Mouse (Mus musculus) liver, embryonic 14.5 days (tissue): ENCODE measurements around the gene Nek10. TPM values are rescaled to one million over a fixed set of nuclear protein-coding genes. Genes with fewer than 3 reads are reported as not detected.
"Not testable (repeated sequence)": the region's sequence is repeated elsewhere in the genome, so short reads cannot be mapped to it uniquely, and the experiment has no call there.

Source experiments
- ATAC-seq: fragments of 200-750 bp; cut with Nextera tagmentation; 2 replicates; pipeline ENCODE4 v1.8.0; 2017; ENCODE audit warnings: moderate number of reproducible peaks, mild to moderate bottlenecking, moderate library complexity; ENCODE audit not compliant: insufficient read depth
- DNase-seq, 3 experiments: peaks; one replicate each; pipeline ENCODE4 v3.0.0-alpha.2; 2012 to 2013; ENCODE audit warnings: low read depth in 3 of 3, low spot score in 3 of 3
- H3K27ac ChIP-seq: fragments of 300-500 bp; sonication (generic); 2 replicates; pipeline ENCODE4 v1.5.1; 2014; ENCODE audit warnings: moderate library complexity, mild to moderate bottlenecking, control low read depth, inconsistent platforms
- H3K27me3 ChIP-seq: fragments of 300-500 bp; sonication (generic); 2 replicates; pipeline ENCODE4 v1.6.1; 2014; ENCODE audit warnings: mild to moderate bottlenecking, low read length, moderate library complexity; ENCODE audit not compliant: control insufficient read depth, insufficient read depth
- H3K36me3 ChIP-seq: fragments of 300-500 bp; sonication (generic); replicated peaks from 2 replicates; pipeline ENCODE4 v1.6.1; 2014; ENCODE audit warnings: low read depth; ENCODE audit not compliant: control insufficient read depth, insufficient read depth
- H3K4me1 ChIP-seq, 2 experiments: fragments of 200-500 bp in 1 of 2; fragments of 300-500 bp in 1 of 2; sonication (generic) in 1 of 2; replicated peaks; 2 replicates each; pipeline ENCODE4 v1.6.1; 2012 to 2014; ENCODE audit warnings: antibody characterized with exemption in 1 of 2, inconsistent platforms in 1 of 2, low read length in 1 of 2; ENCODE audit not compliant: control insufficient read depth in 2 of 2, insufficient read depth in 2 of 2
- H3K4me2 ChIP-seq: fragments of 300-500 bp; sonication (generic); 2 replicates; pipeline ENCODE4 v1.6.1; 2014; ENCODE audit warnings: low read depth, mild to moderate bottlenecking, control low read depth, moderate library complexity
- H3K4me3 ChIP-seq, 2 experiments: fragments of 200-500 bp in 1 of 2; fragments of 300-500 bp in 1 of 2; sonication (generic) in 1 of 2; 2 replicates each; pipeline ENCODE4 v1.5.1; 2012 to 2014; ENCODE audit warnings: low read depth in 2 of 2, low read length in 2 of 2, mild to moderate bottlenecking in 2 of 2, control low read depth in 1 of 2, inconsistent platforms in 1 of 2, moderate library complexity in 1 of 2; ENCODE audit not compliant: insufficient read depth in 1 of 2
- H3K9ac ChIP-seq: fragments of 300-500 bp; sonication (generic); replicated peaks from 2 replicates; pipeline ENCODE4 v1.6.1; 2014; ENCODE audit warnings: mild to moderate bottlenecking, control low read depth, moderate library complexity
- H3K9me3 ChIP-seq: fragments of 300-500 bp; sonication (generic); 2 replicates; pipeline ENCODE4 v1.6.1; 2016; ENCODE audit warnings: low read length, mixed read lengths; ENCODE audit not compliant: control insufficient read depth
- CTCF ChIP-seq: IDR thresholded peaks from 2 replicates; pipeline ENCODE4 v1.5.1; 2016; ENCODE audit warnings: antibody characterized with exemption, low read depth, control low read depth
- EP300 ChIP-seq: IDR thresholded peaks from 2 replicates; pipeline ENCODE4 v1.6.1; 2016; ENCODE audit warnings: antibody characterized with exemption, low read depth
- WGBS: fragments of 180-500 bp; shearing (Covaris S2); extraction: QIAGEN DNeasy Blood & Tissue Kit; methylation state at CpG from one replicate; pipeline ENCODE4 v1.1.7; 2014; ENCODE audit not compliant: insufficient replicate concordance; 5-methylcytosine and 5-hydroxymethylcytosine counted together
- polyA plus RNA-seq, 2 experiments: library from polyadenylated mRNA; depleted of rRNA in 1 of 2; stranded (reverse) in 1 of 2; unstranded in 1 of 2; fragments of >200 nt; fragmentation: Nextera tagmentation in 1 of 2; extraction: Ambion mirVana in 1 of 2; gene quantifications; 2 replicates each; pipeline versions ENCODE4 v1.2.1 to v1.2.3; 2012 to 2014

The Nek10 gene
- polyA plus RNA-seq (2012; rRNA removed) (not detected in 2 replicates), polyA plus RNA-seq (2014; fragmentation: Nextera tagmentation; extraction: Ambion mirVana) (0.05 TPM in 1 of 2 replicates, not detected in the other)

GRCm38 (mm10) chr14:14803115-14803514, at the start of gene Nek10:
Gene Nek10 (plus strand): TSS chr14:14803415.
- H3K27ac ChIP-seq, DNase-seq, H3K36me3 ChIP-seq, ATAC-seq, H3K4me1 ChIP-seq, H3K4me3 ChIP-seq, H3K27me3 ChIP-seq, H3K9me3 ChIP-seq, H3K4me2 ChIP-seq, H3K9ac ChIP-seq: not testable (repeated sequence)
- 80% methylated on average over 1 of the region's 2 CpGs for WGBS

GRCm38 (mm10) chr14:14781169-14781568, 22.0 kb upstream of the Nek10 start:
- TF ChIP-seq CTCF: no peak
- TF ChIP-seq EP300: no peak

GRCm38 (mm10) chr14:14784223-14784622, 19.0 kb upstream of the Nek10 start:
- peaks cover 9% of the 10 kb centered on the region for H3K36me3 ChIP-seq
- H3K4me2 ChIP-seq: no peak overlapping the region
- DNase-seq: no peak
- no peak overlapping the region for H3K27ac ChIP-seq
- no peak for ATAC-seq
- H3K9ac ChIP-seq: no peak overlapping the region
- H3K27me3 ChIP-seq: no peaks in the 10 kb centered on the region
- no peaks in the 10 kb centered on the region for H3K4me1 ChIP-seq
- TF ChIP-seq CTCF (no peak), EP300 (no peak)
- no peaks in the 10 kb centered on the region for H3K9me3 ChIP-seq
- WGBS: 43% methylated on average over 1 of the region's 1 CpGs
- H3K4me3 ChIP-seq: no peak overlapping the region

More at GRCm38 (mm10) chr14:14781169-14781568, 22.0 kb upstream of the Nek10 start:
- Histone ChIP-seq H3K4me3 (no peak overlapping the region), H3K4me2 (no peak overlapping the region), H3K9ac (no peak overlapping the region), H3K27me3 (no peaks in the 10 kb centered on the region), H3K4me1 (no peaks in the 10 kb centered on the region), H3K36me3 (0 out of 2 replicates have a peak, but pooled peaks cover under 1% of the 10 kb centered on the region), H3K27ac (no peak overlapping the region), H3K9me3 (no peaks in the 10 kb centered on the region)
- WGBS: 50% methylated on average over 2 of the region's 2 CpGs
- ATAC-seq: no peak
- DNase-seq: no peak

GRCm38 (mm10) chr14:14786979-14787378, 16.2 kb upstream of the Nek10 start:
- H3K9ac ChIP-seq: no peak overlapping the region
- no peaks in the 10 kb centered on the region for H3K27me3 ChIP-seq
- H3K4me2 ChIP-seq: no peak overlapping the region
- ATAC-seq (no peak), DNase-seq (no peak)
- H3K9me3 ChIP-seq: no peaks in the 10 kb centered on the region
- no peak overlapping the region for H3K4me3 ChIP-seq
- peaks cover 9% of the 10 kb centered on the region for H3K36me3 ChIP-seq
- no peaks in the 10 kb centered on the region for H3K4me1 ChIP-seq
- no peak overlapping the region for H3K27ac ChIP-seq
- 83% methylated on average over 1 of the region's 1 CpGs for WGBS
- TF ChIP-seq CTCF: no peak
- no peak for TF ChIP-seq EP300

- TF ChIP-seq EP300 (no peak), CTCF (no peak)
- Histone ChIP-seq H3K4me1 (no peaks in the 10 kb centered on the region), H3K4me2 (no peak overlapping the region), H3K36me3 (peaks cover 9% of the 10 kb centered on the region), H3K4me3 (no peak overlapping the region), H3K27me3 (no peaks in the 10 kb centered on the region), H3K27ac (no peak overlapping the region), H3K9ac (no peak overlapping the region), H3K9me3 (no peaks in the 10 kb centered on the region)
- DNase-seq (no peak), ATAC-seq (no peak)
- WGBS: 72% methylated on average over 4 of the region's 4 CpGs
Measured at GRCm38 (mm10) chr14:14789840-14790470, 13.3 kb upstream of the Nek10 start.
